Mouse (Mus musculus): ENCODE measurements around the gene Ackr3. TPM values are rescaled to one million over a fixed set of nuclear protein-coding genes. Genes with fewer than 3 reads are reported as not detected.

The Ackr3 gene
- polyA plus RNA-seq, 1 experiment from 2014 or later = 27.0 TPM

DNA sequence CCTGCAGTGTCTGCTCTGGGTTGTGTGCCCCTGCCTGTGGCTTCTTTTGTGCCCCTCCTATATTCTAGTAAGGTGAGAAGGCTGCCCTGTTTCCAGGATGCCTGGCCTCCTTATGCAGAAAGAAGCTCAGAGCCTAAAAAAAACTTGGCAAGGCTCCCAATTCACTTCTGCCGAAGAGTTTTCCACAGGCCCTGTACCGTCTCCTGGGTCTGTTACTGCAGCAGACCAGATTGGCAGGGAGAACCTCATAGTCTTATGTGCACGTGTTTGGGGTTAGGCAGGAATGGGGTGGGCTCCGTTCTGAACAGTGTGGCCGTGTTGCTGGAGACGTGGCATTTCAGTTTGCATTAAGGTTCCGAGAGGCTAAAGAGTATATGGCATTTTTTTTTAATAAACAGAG lies 27.6 kb upstream of the Ackr3 start:
- no peaks in the 10 kb centered on the region for H3K36me3 ChIP-seq (ENCODE audit: control insufficient read depth, insufficient read depth, low read length)
- peaks cover 21% of the 10 kb centered on the region for H3K4me1 ChIP-seq (ENCODE audit: control insufficient read depth, insufficient read depth, low read length)
- ATAC-seq (ENCODE audit: low read depth) = peak; percentile 77
- 0 out of 2 replicates have a peak overlapping the region, but pooled peaks have one; percentile 35 for H3K27ac ChIP-seq (replicated peaks; ENCODE audit: low read depth, low read length)
- no peak overlapping the region for H3K4me2 ChIP-seq (ENCODE audit: low read depth, low read length)
- H3K4me3 ChIP-seq (ENCODE audit: low read depth, low read length) = no peak overlapping the region
- DNase-seq (ENCODE audit: low spot score) = peak; percentile 93
- no peaks in the 10 kb centered on the region for H3K9me3 ChIP-seq (ENCODE audit: control insufficient read depth, low read length)
- WGBS = 11% methylated on average over 7 of the region's 7 CpGs
- no peak overlapping the region for H3K9ac ChIP-seq (ENCODE audit: low read depth, low read length)
- no peaks in the 10 kb centered on the region for H3K27me3 ChIP-seq (replicated peaks; ENCODE audit: control insufficient read depth, insufficient read depth, low read length)

DNA sequence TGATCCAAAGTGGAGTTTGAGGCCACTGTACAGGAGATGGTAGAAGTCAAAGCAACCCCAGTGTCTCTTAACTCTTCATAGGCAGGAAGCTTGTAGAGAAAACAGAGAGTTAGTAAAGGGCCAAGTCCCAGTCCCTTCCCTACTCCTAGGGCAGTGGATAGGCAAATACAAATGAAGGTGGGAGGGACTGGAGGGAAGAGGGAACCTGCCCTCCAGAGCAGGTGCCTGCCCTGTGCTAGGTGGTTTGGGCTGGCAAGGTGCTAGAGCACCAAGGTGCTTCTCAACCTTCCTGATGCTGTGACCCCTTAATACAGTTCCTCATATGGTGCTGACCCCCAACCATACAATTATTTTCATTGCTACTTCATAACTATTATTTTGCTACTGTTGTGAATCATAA lies 26.2 kb upstream of the Ackr3 start:
- Histone ChIP-seq H3K36me3 (ENCODE audit: control insufficient read depth, insufficient read depth, low read length) (no peaks in the 10 kb centered on the region), H3K27ac (replicated peaks; ENCODE audit: low read depth, low read length) (no peak overlapping the region), H3K4me1 (ENCODE audit: control insufficient read depth, insufficient read depth, low read length) (peaks cover 21% of the 10 kb centered on the region), H3K27me3 (replicated peaks; ENCODE audit: control insufficient read depth, insufficient read depth, low read length) (no peaks in the 10 kb centered on the region), H3K9me3 (ENCODE audit: control insufficient read depth, low read length) (no peaks in the 10 kb centered on the region), H3K4me2 (ENCODE audit: low read depth, low read length) (no peak overlapping the region), H3K4me3 (ENCODE audit: low read depth, low read length) (no peak overlapping the region), H3K9ac (ENCODE audit: low read depth, low read length) (no peak overlapping the region)
- no peak for DNase-seq (ENCODE audit: low spot score)
- no peak for ATAC-seq (ENCODE audit: low read depth)

DNA sequence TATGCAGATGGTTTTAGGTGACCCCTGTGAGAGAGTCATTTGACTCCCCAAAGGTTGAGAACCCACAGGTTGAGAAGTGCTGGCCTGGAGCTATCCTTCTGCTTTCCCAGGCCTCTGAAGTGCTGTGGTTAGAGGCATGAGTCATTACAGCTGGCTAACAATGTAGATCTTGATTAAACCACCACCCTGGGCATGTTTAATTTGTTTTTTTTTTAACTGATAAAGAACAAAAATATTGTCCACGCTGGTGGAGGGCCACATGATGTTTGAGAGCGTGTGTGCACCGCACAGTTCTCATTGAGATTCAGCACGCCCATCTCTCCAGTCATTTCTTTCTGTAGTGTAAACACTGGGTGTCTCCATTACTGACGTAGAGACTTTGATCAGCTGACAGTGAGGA lies 25.8 kb upstream of the Ackr3 start:
- Histone ChIP-seq H3K9ac (ENCODE audit: low read depth, low read length) (no peak overlapping the region), H3K4me2 (ENCODE audit: low read depth, low read length) (no peak overlapping the region), H3K4me1 (ENCODE audit: control insufficient read depth, insufficient read depth, low read length) (peaks cover 21% of the 10 kb centered on the region), H3K36me3 (ENCODE audit: control insufficient read depth, insufficient read depth, low read length) (no peaks in the 10 kb centered on the region), H3K27me3 (replicated peaks; ENCODE audit: control insufficient read depth, insufficient read depth, low read length) (no peaks in the 10 kb centered on the region), H3K4me3 (ENCODE audit: low read depth, low read length) (no peak overlapping the region), H3K27ac (replicated peaks; ENCODE audit: low read depth, low read length) (no peak overlapping the region), H3K9me3 (ENCODE audit: control insufficient read depth, low read length) (no peaks in the 10 kb centered on the region)
- no peak for DNase-seq (ENCODE audit: low spot score)
- no peak for ATAC-seq (ENCODE audit: low read depth)
- WGBS = 68% methylated on average over 5 of the region's 5 CpGs

DNA sequence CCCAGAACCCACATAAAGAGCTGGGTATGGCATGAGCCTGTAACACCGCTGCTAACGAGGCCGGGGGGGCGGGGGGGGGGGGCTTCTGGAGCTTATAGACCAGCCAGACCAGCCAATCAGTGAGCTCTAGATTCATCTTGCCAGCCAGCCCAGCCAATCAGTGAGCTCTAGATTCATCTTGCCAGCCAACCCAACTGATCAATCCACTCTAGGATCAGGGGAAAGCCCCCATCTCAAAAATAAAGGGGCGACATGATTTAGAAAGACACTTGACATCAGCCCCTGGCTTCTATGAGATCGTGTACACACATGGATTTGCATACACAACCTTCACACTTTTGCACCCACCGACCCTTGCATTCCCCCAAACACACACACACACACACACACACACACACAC lies 23.3 kb upstream of the Ackr3 start:
- DNase-seq (ENCODE audit: low spot score) (no peak), ATAC-seq (ENCODE audit: low read depth) (no peak)
- Histone ChIP-seq H3K9me3 (ENCODE audit: control insufficient read depth, low read length) (no peaks in the 10 kb centered on the region), H3K9ac (ENCODE audit: low read depth, low read length) (no peak overlapping the region), H3K36me3 (ENCODE audit: control insufficient read depth, insufficient read depth, low read length) (no peaks in the 10 kb centered on the region), H3K27ac (replicated peaks; ENCODE audit: low read depth, low read length) (no peak overlapping the region), H3K4me2 (ENCODE audit: low read depth, low read length) (no peak overlapping the region), H3K27me3 (replicated peaks; ENCODE audit: control insufficient read depth, insufficient read depth, low read length) (no peaks in the 10 kb centered on the region), H3K4me3 (ENCODE audit: low read depth, low read length) (no peak overlapping the region), H3K4me1 (ENCODE audit: control insufficient read depth, insufficient read depth, low read length) (peaks cover 12% of the 10 kb centered on the region)
- 90% methylated on average over 6 of the region's 7 CpGs for whole genome bisulfite sequencing

DNA sequence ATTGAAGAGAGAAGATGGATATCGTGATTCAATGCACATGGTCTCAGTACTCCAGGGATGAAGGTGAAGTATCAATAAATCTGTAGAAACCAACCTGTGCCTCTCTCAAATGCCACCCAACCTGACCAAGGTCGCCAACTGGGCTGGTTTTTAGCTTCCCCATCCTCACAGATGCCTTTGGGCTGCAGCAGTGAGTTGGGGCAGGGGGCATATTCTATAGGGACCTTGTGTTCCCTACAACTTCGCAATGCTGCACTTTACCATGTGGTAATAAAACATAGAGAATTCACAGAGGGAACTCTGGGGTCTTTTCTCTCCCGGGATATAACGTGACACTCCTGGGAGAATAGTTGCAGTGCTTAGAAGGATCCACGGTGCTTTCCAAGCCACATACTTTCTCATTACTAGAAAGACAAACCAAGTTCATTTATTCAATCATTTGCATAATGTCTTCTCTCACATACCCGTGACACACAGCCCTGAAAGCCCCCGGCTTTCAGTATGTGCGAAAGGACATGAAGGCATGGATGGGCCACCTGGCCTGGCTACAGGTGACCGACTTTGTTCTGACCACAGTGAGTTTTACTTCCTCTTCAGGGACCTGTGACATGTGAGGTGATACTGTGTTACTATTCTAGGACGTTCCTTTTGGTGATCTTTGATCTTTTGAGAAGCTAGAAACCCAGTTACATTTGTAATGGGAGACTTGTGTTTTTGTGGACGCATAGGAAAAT lies 22.6 kb upstream of the Ackr3 start:
- 83% methylated on average over 12 of the region's 12 CpGs for WGBS
- Histone ChIP-seq H3K36me3 (ENCODE audit: control insufficient read depth, insufficient read depth, low read length) (no peaks in the 10 kb centered on the region), H3K9ac (ENCODE audit: low read depth, low read length) (no peak overlapping the region), H3K27me3 (replicated peaks; ENCODE audit: control insufficient read depth, insufficient read depth, low read length) (no peaks in the 10 kb centered on the region), H3K4me3 (ENCODE audit: low read depth, low read length) (no peak overlapping the region), H3K4me2 (ENCODE audit: low read depth, low read length) (no peak overlapping the region), H3K4me1 (ENCODE audit: control insufficient read depth, insufficient read depth, low read length) (peaks cover 11% of the 10 kb centered on the region), H3K9me3 (ENCODE audit: control insufficient read depth, low read length) (no peaks in the 10 kb centered on the region), H3K27ac (replicated peaks; ENCODE audit: low read depth, low read length) (no peak overlapping the region)
- DNase-seq (ENCODE audit: low spot score) = no peak
- ATAC-seq (ENCODE audit: low read depth) = no peak

DNA sequence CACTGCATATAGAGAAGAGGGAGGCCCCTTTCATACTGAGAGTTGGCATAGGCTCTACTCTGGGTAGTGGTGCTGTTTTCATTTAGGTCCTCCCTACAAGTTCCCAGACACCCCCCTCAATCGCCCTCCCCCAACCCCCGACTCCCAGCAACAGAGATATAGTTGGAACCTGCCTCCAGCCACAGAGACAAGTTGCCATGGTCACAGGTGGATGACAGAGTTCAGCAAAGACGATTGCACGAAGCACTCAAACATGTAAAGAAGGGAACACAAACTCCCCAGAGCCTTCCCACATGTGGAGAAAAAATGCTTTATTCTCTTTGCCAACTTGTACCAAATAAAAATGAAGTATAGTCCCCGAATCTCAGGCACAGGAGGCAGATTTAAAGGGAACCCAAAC lies 21.3 kb upstream of the Ackr3 start:
- Histone ChIP-seq H3K9ac (ENCODE audit: low read depth, low read length) (no peak overlapping the region), H3K4me3 (ENCODE audit: low read depth, low read length) (no peak overlapping the region), H3K9me3 (ENCODE audit: control insufficient read depth, low read length) (no peaks in the 10 kb centered on the region), H3K27ac (replicated peaks; ENCODE audit: low read depth, low read length) (no peak overlapping the region), H3K27me3 (replicated peaks; ENCODE audit: control insufficient read depth, insufficient read depth, low read length) (no peaks in the 10 kb centered on the region), H3K36me3 (ENCODE audit: control insufficient read depth, insufficient read depth, low read length) (no peaks in the 10 kb centered on the region), H3K4me1 (ENCODE audit: control insufficient read depth, insufficient read depth, low read length) (0 out of 2 replicates have a peak, but pooled peaks cover 3% of the 10 kb centered on the region), H3K4me2 (ENCODE audit: low read depth, low read length) (no peak overlapping the region)
- ATAC-seq (ENCODE audit: low read depth) (no peak), DNase-seq (ENCODE audit: low spot score) (no peak)
- 46% methylated on average over 5 of the region's 5 CpGs for WGBS

DNA sequence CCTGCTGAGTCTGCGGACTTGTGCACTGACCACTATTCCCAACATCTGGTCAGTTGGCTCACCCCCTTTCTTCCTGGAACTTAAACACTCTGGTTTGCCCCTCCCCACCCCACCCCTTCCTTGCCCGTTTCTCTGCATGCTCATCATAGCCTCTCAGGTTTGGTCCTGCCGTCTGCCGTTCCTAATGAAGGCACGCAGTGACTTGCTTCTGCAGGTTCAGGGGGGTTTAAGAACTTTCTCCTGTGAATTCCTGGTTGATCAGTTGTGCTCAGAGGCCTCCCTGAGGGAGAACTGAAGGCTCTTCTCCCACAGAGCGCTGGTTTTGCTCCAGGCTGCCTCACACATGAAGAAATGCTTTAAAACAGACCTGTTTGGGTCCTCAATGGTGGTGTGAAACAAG lies 20.2 kb upstream of the Ackr3 start:
- no peaks in the 10 kb centered on the region for H3K27me3 ChIP-seq (replicated peaks; ENCODE audit: control insufficient read depth, insufficient read depth, low read length)
- H3K4me1 ChIP-seq (ENCODE audit: control insufficient read depth, insufficient read depth, low read length) = 0 out of 2 replicates have a peak, but pooled peaks cover 3% of the 10 kb centered on the region
- no peaks in the 10 kb centered on the region for H3K36me3 ChIP-seq (ENCODE audit: control insufficient read depth, insufficient read depth, low read length)
- no peak overlapping the region for H3K9ac ChIP-seq (ENCODE audit: low read depth, low read length)
- H3K4me2 ChIP-seq (ENCODE audit: low read depth, low read length) = no peak overlapping the region
- ATAC-seq (ENCODE audit: low read depth) = peak; percentile 53; the same call in 1 of the 2 replicates
- DNase-seq (ENCODE audit: low spot score) = peak; percentile 74
- no peaks in the 10 kb centered on the region for H3K9me3 ChIP-seq (ENCODE audit: control insufficient read depth, low read length)
- H3K4me3 ChIP-seq (ENCODE audit: low read depth, low read length) = no peak overlapping the region
- no peak overlapping the region for H3K27ac ChIP-seq (replicated peaks; ENCODE audit: low read depth, low read length)
- WGBS = 43% methylated on average over 6 of the region's 6 CpGs

DNA sequence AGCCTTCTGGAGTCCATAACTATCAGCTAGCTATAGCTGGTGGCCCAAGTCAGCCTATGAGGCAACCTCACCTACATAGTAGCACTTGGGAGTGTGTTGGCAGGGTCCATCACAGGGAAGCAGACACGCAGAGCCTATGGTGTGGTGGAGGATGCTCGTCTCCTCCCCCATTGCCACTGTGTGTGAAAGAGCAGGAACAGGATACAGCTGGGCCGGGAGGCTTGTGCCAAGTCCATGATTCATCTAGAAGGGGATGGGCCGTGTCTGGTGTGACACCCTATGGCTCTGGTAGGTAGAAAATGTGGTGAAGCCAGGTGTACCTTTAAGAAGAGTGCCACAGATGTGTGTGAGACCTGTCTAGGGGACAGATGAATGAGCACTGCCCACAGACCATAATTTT lies 17.6 kb upstream of the Ackr3 start:
- no peaks in the 10 kb centered on the region for H3K27me3 ChIP-seq (replicated peaks; ENCODE audit: control insufficient read depth, insufficient read depth, low read length)
- H3K4me3 ChIP-seq (ENCODE audit: low read depth, low read length) = no peak overlapping the region
- peaks cover 13% of the 10 kb centered on the region; the same call in 1 of the 2 replicates for H3K4me1 ChIP-seq (ENCODE audit: control insufficient read depth, insufficient read depth, low read length)
- no peak overlapping the region for H3K4me2 ChIP-seq (ENCODE audit: low read depth, low read length)
- ATAC-seq (ENCODE audit: low read depth) (no peak), DNase-seq (ENCODE audit: low spot score) (no peak)
- H3K36me3 ChIP-seq (ENCODE audit: control insufficient read depth, insufficient read depth, low read length) = no peaks in the 10 kb centered on the region
- no peak overlapping the region for H3K27ac ChIP-seq (replicated peaks; ENCODE audit: low read depth, low read length)
- H3K9ac ChIP-seq (ENCODE audit: low read depth, low read length) = no peak overlapping the region
- WGBS = 85% methylated on average over 4 of the region's 4 CpGs
- no peaks in the 10 kb centered on the region for H3K9me3 ChIP-seq (ENCODE audit: control insufficient read depth, low read length)

DNA sequence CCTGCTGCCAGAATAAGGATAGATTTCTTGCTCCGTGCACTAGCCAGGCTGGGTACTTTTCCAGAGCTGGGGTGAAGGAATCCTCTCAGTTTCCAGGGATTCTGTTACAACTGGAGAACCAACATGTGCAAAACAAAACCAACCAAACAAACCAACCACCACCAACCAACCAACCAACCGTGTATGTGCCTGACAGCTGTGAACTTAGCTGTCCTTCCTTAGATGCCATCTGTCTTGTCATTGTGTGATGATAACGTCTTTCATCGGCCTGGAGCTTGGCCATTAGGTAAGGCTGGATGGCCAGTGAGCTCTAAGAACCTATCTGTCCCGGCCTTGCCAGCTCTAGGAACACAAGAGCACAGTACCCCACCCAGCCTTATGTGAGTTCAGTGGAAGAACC lies 16.9 kb upstream of the Ackr3 start:
- WGBS = 93% methylated on average over 5 of the region's 5 CpGs

More for the DNA sequence above, 16.9 kb upstream of the Ackr3 start:
- Histone ChIP-seq H3K27ac (replicated peaks; ENCODE audit: low read depth, low read length) (no peak overlapping the region), H3K9me3 (ENCODE audit: control insufficient read depth, low read length) (no peaks in the 10 kb centered on the region), H3K27me3 (replicated peaks; ENCODE audit: control insufficient read depth, insufficient read depth, low read length) (no peaks in the 10 kb centered on the region), H3K36me3 (ENCODE audit: control insufficient read depth, insufficient read depth, low read length) (no peaks in the 10 kb centered on the region), H3K4me2 (ENCODE audit: low read depth, low read length) (no peak overlapping the region), H3K4me1 (ENCODE audit: control insufficient read depth, insufficient read depth, low read length) (peaks cover 13% of the 10 kb centered on the region; the same call in 1 of the 2 replicates), H3K4me3 (ENCODE audit: low read depth, low read length) (no peak overlapping the region), H3K9ac (ENCODE audit: low read depth, low read length) (no peak overlapping the region)
- DNase-seq (ENCODE audit: low spot score) = no peak
- ATAC-seq (ENCODE audit: low read depth) = no peak

All from embryonic facial prominence, embryonic 14.5 days (tissue).